Mouse (Mus musculus): ENCODE measurements around the gene Tmem38b.
"Not testable (repeated sequence)": the region's sequence is repeated elsewhere in the genome, so short reads cannot be mapped to it uniquely, and the experiment has no call there.

Tmem38b gene

DNA sequence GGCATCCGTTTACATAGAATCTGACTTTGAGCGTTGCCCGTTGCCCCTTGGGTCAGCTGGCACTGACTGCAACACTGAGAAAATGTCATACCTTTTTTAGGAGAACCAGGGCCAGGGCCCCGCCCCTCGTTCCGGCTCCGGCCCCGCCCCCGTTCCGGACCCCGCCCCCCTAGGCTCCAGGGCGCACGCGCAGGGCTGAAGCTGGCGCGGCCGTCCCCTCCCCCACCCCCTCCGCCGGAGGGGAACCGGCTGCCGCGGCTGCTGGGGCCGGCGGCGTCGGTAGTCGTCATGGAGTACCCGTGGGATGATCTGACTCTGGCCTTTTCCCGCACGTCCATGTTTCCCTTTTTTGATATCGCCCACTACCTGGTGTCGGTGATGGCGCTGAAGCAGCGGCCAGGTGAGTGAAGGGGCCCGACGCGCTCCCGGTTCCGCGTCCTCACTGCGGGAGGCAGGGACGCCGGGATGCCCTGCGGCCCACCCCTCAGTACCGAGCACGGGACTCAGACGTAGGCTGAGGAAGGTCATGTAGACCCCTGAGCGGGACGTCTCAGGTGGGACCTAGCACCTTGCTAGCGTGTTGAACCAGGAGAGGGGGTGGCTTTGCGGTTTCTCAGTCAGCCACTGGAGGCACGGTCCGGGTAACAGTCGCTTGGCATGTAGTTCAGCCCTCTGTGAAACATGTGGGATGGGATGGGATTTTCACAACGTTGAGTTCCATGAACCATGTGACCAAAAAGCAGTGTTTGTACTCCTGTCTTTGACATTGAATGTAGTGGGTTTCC, at the start of gene Tmem38b:
Tmem38b (plus strand) TSS at position 225 of the 785 bp plus-strand sequence.
- peak; percentile 68 for DNase-seq

DNA sequence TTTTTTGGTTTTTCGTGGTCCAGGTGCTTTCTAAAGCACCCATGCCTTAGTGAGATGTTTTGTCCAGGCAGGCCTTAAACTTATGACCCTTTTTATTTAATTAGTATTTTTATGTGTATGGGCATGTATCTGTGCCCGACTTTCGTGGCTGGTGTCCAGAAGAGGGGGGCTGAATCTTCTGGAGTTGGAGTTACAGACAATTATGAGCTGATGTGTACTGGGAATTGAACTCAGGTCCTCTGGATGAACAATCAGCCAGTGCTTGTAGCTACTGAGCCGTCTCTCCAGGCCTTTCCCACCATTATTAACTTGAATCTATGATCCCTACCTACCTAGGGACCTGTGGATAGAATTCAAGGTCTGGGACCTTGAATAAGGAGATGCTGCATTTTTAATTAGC, 44.4 kb upstream of the Tmem38b start:
- no peak for DNase-seq

DNA sequence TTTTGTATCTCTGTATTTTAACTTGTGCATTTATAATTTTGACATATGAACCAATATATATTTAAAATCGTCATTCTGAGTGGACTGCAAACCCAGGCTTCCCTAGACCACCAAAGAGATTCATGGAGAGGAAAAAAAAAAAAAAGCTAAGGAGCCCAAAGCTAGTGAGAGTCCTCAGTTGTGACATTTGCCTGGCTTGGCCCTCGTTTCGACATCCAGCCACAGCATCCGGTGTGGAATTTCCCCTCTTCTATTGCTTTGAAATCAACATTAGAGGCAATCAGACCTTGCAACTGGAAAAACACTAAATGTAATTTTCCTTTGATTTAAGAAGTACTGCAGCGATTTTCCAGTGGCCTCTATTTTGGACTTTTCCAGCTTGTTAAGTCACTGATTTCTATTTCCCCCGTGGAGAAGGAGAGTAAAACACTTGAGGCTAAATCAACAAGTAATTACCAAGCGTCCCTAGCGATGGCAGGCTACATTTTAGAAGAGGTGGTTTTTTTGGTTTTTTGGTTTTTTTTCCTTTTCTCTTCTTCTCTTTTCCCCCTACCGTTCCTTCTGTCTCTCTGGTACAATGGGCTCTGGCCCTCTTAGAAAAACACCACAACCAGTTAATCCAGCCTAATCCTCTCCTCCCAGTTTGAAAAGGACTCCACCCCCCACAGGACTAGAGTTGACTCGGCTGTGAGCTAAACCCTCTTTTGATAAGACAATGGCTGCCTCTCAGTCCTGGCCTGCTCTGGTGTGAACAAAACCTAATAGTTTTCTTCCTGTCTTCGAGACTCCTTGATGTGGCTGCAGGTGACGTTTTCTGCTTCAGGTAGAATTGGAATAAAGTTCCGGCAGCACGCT, 43.4 kb upstream of the Tmem38b start:
- DNase-seq, result no peak

DNA sequence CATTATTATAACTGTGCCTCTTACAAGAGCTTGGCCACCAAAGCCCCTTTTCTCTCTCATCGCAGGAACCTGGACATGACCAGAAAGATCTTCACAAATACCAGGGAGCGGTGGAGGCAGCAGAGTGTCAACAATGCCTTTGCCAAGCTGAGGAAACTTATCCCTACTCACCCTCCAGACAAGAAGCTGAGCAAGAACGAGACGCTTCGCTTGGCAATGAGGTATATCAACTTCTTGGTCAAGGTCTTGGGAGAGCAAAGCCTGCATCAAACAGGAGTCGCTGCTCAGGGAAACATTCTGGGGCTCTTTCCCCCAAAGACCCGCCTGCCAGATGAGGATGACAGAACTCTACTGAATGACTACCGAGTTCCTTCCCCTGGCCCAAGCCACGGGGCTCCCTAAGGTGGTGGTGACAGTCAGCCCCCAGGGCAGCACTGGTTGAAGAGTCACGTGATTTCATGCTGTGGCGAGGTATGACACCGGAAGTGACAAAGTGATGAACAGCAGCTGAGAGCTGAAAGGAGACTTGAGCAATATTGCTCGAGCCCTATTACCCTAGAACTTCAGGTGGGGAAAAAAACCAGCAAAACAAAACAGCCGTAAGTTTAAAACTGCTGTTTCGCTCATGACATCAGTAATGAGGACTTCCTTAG, 40.0 kb upstream of the Tmem38b start:
- DNase-seq, result no peak

DNA sequence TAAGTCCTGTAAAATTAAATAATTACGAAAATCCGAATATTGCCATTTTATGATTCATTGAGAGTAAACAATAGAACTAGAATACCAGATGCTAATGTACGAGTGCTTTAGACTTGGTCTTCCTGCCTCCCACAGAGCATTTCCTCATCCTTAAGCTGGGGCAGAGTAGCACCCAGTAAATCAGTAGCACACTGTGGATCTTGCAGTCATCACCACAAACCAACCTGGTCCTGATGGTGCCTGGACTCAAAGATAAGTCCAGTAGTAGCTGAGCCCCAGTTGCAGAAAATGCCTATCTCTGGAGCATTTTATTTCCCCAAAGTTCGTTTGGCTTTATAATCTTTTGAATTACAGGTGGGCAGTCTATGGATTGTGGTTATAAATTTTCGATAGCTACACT, 39.0 kb upstream of the Tmem38b start:
- DNase-seq, result no peak

DNA sequence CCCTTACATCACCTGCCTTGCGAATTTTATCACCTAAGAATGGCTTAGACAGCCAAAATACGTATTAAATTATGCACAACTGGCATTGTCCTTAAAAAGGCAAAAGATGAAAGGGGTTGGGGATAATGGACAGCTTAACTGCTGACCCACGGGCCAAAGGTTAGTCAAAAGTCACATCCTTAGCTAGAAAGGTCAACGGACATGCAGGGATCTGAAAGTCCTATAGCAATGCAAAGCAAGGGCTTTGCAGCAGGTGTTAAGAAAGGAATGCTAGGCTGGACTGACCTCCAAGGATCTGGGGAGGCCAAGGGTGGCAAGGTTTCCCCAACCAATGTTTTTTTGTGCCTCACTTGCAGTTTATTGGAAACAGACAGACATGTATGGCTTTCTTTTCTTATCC, 36.5 kb upstream of the Tmem38b start:
- DNase-seq, result no peak

GRCm38 (mm10) chr4:53794257-53794966, 31.4 kb upstream of the Tmem38b start:
- DNase-seq, result no peak

- no peak for DNase-seq
Observed at GRCm38 (mm10) chr4:53795086-53795485, 30.8 kb upstream of the Tmem38b start.

GRCm38 (mm10) chr4:53795706-53796105, 30.1 kb upstream of the Tmem38b start:
- DNase-seq, result no peak

DNA sequence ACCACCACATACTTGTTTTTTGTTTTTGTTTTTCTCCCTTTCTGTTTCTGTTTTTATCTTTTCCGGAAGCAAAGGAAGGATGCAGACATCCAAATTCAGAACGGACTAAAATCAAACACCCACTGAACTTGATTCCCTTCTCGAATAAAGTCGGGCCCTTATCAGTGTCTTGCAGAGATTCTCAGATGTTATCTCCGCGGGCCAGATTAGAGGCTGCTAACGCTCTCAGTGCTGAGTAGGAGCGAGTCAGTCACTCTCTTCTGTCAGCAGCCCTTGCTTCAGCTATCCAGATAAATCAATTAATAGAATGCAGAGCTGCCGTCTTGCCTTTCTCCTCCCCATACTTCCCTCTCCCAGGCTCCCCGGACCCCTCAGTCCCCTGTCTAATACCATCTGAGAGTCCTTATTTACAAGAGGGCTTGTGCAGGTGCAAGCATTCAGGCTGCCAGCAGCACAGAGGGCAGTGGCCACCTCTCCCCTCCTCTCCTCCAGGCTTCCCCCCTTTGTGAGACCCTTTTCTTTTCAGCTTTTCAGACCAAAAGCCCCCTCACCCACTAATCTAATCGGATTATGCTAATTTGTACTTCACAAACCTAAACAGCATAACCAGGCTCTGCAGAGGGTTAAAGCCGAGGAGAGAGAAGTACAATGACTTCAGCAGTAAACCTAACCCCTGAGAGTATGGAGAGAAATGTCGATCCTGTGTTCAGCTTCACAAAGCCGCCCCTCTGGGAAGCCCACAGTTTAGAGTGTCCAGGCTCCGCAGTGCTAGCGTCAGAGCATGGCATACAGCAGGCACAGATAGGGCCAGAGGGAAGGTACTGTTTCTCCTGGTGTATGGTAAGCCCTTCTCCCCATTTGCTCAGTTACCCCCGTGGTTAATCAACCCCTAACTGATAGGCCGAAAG, 28.7 kb upstream of the Tmem38b start:
- no peak for DNase-seq

DNA sequence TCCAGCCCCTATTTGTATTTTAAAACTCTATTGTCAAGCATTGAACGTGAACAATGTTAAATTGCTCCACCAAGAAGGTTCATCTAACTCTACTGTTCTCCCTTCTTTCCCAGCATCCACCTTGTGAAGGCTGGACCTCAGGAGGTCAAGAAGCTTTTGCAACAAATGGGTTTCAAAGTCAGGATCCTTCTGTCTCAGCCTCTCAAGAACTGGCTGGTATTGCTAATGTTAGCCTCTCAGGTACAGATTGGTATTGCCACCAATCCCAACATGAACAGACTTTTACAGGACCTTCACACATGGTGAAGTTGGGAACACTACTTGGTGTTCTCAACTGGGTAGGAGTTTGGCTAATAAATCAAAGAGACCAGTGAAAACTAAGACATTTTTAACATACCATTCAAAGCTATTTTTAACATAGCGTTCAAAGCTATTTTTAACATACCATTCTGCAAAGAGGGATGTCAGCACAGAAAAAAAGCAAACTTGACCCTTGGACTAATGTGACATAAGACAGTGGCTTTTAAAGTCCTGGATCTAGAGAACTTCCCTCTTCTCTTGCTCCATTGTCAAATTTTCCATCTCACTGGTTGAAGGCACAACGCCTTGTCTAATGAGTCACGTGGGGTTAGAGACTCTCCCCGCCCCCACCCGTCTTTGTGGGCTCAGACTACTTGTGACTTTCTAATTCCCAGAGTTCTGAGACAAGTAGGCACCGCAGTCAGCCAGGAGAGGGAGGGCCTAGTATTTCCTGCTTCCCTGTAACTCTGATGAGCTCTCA, 26.8 kb upstream of the Tmem38b start:
- no peak for DNase-seq

- no peak for DNase-seq
Observed at GRCm38 (mm10) chr4:53799753-53800152, 26.1 kb upstream of the Tmem38b start.

GRCm38 (mm10) chr4:53803674-53804073, 22.2 kb upstream of the Tmem38b start:
- DNase-seq, result not testable (repeated sequence)

DNA sequence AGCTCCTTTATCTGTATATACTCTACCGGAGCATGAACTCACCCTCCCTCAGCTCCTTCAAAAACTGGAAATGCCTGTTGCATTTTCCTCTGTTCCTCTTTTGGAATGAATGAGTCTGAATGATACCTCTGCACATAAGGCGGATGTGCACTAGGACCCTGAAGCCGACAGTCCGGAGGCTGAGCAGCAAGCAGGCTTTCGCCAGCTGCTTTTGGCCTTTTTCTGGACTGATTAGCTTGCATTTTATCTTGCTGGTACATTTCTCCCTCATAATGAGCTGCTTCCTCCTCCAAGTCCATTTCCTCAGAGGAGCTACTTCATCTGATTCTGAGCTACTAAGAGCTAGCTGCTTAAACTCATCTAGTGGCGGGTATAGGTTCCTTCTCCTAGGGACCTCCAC, 19.4 kb upstream of the Tmem38b start:
- not testable (repeated sequence) for DNase-seq

- DNase-seq, result no peak
Observed at GRCm38 (mm10) chr4:53818320-53818719, 7.5 kb upstream of the Tmem38b start.

DNA sequence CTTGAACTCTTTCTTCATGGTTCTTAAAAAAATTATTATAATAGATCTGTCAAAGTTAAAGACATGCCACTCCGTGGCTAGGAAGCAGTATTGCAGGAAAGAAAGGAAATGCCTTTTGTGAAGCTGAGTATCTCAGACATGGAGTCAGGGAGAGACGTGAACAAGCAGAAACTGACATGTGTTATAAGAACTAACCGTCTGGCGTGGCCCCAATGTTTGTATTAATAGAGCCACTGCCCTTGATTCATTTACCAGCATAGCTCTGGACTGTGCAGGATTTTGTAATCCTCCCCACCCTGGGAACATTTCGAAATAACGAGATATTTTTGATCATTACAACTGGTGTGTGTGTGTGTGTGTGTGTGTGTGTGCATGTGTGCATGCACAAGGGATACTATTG, 2.1 kb upstream of the Tmem38b start:
- DNase-seq, result no peak

- DNase-seq, result no peak
Observed at GRCm38 (mm10) chr4:53824831-53825230, 1.0 kb upstream of the Tmem38b start.

DNA sequence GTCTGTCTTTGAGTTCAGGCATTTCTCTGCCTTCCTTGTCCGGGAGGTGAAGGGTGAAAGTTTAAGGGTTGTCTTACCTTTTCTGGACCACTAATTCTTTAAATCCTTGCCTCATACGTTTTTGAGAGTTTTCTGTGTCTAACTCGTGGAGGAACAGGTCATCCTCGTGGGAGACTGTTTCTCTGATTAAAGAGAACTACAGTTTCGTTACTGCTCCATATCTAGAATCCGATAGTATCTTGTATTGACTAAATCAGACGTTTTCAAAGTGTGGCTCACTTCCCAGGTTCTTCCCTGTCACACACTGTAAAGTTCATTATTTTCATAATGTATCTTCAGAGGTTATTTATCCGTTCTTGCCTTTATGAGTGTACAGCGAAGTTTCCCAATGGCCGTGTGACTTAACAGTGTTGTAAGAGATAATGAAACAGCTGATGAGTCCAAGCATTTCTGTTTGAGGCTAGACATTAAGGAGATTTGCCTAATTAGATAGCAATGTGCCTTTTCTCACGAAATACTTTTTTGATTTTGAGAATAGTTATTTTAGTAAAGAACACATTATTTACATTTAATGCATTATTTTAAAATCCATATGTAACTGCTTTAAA, 900 bp downstream of the Tmem38b start:
- no peak for DNase-seq

GRCm38 (mm10) chr4:53827869-53828268, 2.0 kb downstream of the Tmem38b start:
- no peak for DNase-seq

DNA sequence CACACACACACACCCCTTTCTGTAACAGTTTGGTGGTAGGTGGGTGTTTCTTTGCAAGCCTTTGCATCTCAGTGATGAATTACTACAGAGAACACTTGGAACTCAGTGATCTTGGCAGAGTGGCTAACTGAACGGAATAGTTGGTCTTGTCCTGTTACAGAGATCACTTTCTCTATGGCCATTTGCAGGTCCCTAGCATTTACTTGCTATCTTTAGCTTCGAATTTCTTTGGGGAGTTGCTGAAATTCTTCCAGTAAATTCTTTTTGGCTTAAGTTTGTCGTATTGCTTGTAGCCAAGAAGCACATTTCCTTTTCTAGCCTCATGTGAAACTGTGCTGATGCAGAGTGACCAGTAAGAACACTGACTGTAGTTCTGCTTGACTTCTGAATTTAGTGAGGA, 3.1 kb downstream of the Tmem38b start:
- no peak for DNase-seq

DNA sequence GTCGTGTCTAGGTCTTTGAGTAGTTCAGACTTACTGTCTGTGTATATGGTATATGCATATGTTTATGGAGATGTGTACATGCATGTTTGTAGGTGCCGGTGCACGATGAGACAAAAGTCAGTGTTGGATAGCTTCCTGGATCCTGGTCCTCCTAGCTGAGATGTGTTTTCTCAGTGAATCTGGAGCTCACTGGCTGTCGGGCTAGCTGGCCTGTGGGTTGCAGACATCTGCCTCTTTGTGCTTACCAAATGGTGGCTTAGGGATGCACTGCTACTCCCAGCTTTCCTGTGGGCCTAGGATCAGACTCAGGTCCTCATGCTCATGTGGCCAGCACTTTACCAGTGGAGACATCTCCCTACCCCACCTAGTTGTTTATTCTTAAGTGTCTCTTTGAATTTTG, 4.2 kb downstream of the Tmem38b start:
- DNase-seq, result no peak

Data from kidney, adult 11 months (tissue).